Mouse (Mus musculus): ENCODE measurements around the gene Fam222b.
A peak's percentile ranks its signal among the peaks of the same experiment; 100 is the strongest.

The Fam222b gene

GRCm38 (mm10) chr11:78164924-78165760, 70.7 kb downstream of the Fam222b start, which contains the start of gene Traf4:
Gene Traf4, minus strand, starts transcription at chr11:78165589.
- DNase-seq (ENCODE audit: low spot score): no peak

GRCm38 (mm10) chr11:78165761-78166109, 71.3 kb downstream of the Fam222b start:
- no peak for DNase-seq (ENCODE audit: low spot score)

- DNase-seq (ENCODE audit: low spot score): no peak
These were observed 71.7 kb downstream of the Fam222b start for GRCm38 (mm10) chr11:78166161-78166560.

- no peak for DNase-seq (ENCODE audit: low spot score)
These were observed 72.2 kb downstream of the Fam222b start for GRCm38 (mm10) chr11:78166640-78167039.

- no peak for DNase-seq (ENCODE audit: low spot score)
These were observed 72.9 kb downstream of the Fam222b start for GRCm38 (mm10) chr11:78167257-78167959.

GRCm38 (mm10) chr11:78168541-78169468, 74.3 kb downstream of the Fam222b start:
- no peak for DNase-seq (ENCODE audit: low spot score)

- no peak for DNase-seq (ENCODE audit: low spot score)
These were observed 75.8 kb downstream of the Fam222b start for GRCm38 (mm10) chr11:78170306-78170705.

- no peak for DNase-seq (ENCODE audit: low spot score)
These were observed 76.9 kb downstream of the Fam222b start for GRCm38 (mm10) chr11:78171328-78171727.

- DNase-seq (ENCODE audit: low spot score): no peak
These were observed 77.7 kb downstream of the Fam222b start for GRCm38 (mm10) chr11:78172034-78172747.

- DNase-seq (ENCODE audit: low spot score): no peak
These were observed 78.4 kb downstream of the Fam222b start for GRCm38 (mm10) chr11:78172748-78173383.

GRCm38 (mm10) chr11:78174506-78174905, 80.0 kb downstream of the Fam222b start:
- DNase-seq (ENCODE audit: low spot score): no peak

- no peak for DNase-seq (ENCODE audit: low spot score)
These were observed 81.4 kb downstream of the Fam222b start for GRCm38 (mm10) chr11:78175771-78176401.

GRCm38 (mm10) chr11:78176402-78176862, 82.0 kb downstream of the Fam222b start, which contains the start of the genes Nek8 and Tlcd1:
Gene Nek8, minus strand, starts transcription at chr11:78176675.
Gene Tlcd1, plus strand, starts transcription at chr11:78176711.
- DNase-seq (ENCODE audit: low spot score): no peak

- DNase-seq (ENCODE audit: low spot score): no peak
These were observed 82.5 kb downstream of the Fam222b start for GRCm38 (mm10) chr11:78176905-78177331.

- no peak for DNase-seq (ENCODE audit: low spot score)
These were observed 83.0 kb downstream of the Fam222b start for GRCm38 (mm10) chr11:78177437-78177836.

GRCm38 (mm10) chr11:78177903-78178858, 83.7 kb downstream of the Fam222b start:
- DNase-seq (ENCODE audit: low spot score): peak; percentile 91

- no peak for DNase-seq (ENCODE audit: low spot score)
These were observed 84.5 kb downstream of the Fam222b start for GRCm38 (mm10) chr11:78178859-78179437.

- no peak for DNase-seq (ENCODE audit: low spot score)
These were observed 85.1 kb downstream of the Fam222b start for GRCm38 (mm10) chr11:78179438-78179999.
